In genomic region chr1:21040610-21041326, GRCm38 (mm10) we compare ENCODE assay signal across 15 mouse cellular contexts. TPM values are rescaled to one million over a fixed set of nuclear protein-coding genes. Genes with fewer than 3 reads are reported as not detected.
A peak's percentile ranks its signal among the peaks of the same experiment; 100 is the strongest.
DNase-seq lines count a peak whose midpoint lies in the region; ATAC-seq and TF ChIP-seq lines count a peak whose summit lies in the region.
"Had no signal": no experiment of that assay in that cellular context is flagged by ENCODE, and none has a peak within 500 bp of the region (broad histone marks: within the 10 kb centered on the region; RNA-seq: fewer than 3 reads in every experiment).

No protein-coding gene starts in this region.

- no peaks in the 10 kb centered on the region for H3K36me3 ChIP-seq in limb, embryonic 11.5 days (ENCODE audit: control insufficient read depth, insufficient read depth, low read length)
- no peaks in the 10 kb centered on the region for H3K36me3 ChIP-seq in limb, embryonic 10.5 days
- no peaks in the 10 kb centered on the region for H3K36me3 ChIP-seq in stomach, embryonic 15.5 days
- H3K36me3 ChIP-seq: liver, embryonic 15.5 days; neural tube, embryonic 12.5 days had no signal

- H3K27me3 ChIP-seq in limb, embryonic 11.5 days (ENCODE audit: control insufficient read depth, insufficient read depth, low read length): no peaks in the 10 kb centered on the region
- no peaks in the 10 kb centered on the region for H3K27me3 ChIP-seq in limb, embryonic 10.5 days (ENCODE audit: low read depth, poor library complexity, severe bottlenecking)
- H3K27me3 ChIP-seq in stomach, embryonic 15.5 days (replicated peaks): no peaks in the 10 kb centered on the region
- H3K27me3 ChIP-seq: forebrain, embryonic 12.5 days; liver, embryonic 15.5 days; neural tube, embryonic 12.5 days had no signal

- intact Hi-C loops in gastrocnemius, adult 2 months (cut with DNase I): no loop called here

- TF ChIP-seq POLR2A in embryonic fibroblast, embryonic 13.5 days (IDR thresholded peaks at IDR 0.05; ENCODE audit: low read depth, low read length): no peak

- no peak overlapping the region for H3K4me2 ChIP-seq in limb, embryonic 11.5 days (ENCODE audit: low read depth, severe bottlenecking)
- no peak overlapping the region for H3K4me2 ChIP-seq in stomach, embryonic 15.5 days
- H3K4me2 ChIP-seq: forebrain, embryonic 12.5 days; liver, embryonic 15.5 days; neural tube, embryonic 12.5 days had no signal

- H3K9me3 ChIP-seq in limb, embryonic 11.5 days (ENCODE audit: control insufficient read depth, low read length): no peaks in the 10 kb centered on the region
- H3K9me3 ChIP-seq in limb, embryonic 10.5 days (replicated peaks): no peaks in the 10 kb centered on the region
- no peaks in the 10 kb centered on the region for H3K9me3 ChIP-seq in stomach, embryonic 15.5 days
- H3K9me3 ChIP-seq: forebrain, embryonic 12.5 days; liver, embryonic 15.5 days; midbrain, embryonic 10.5 days; neural tube, embryonic 12.5 days had no signal

- 69% methylated on average over 7 of the region's 7 CpGs for WGBS in limb, embryonic 11.5 days
- WGBS in limb, embryonic 10.5 days: 76% methylated on average over 7 of the region's 7 CpGs
- WGBS in stomach, embryonic 15.5 days: 30% methylated on average over 7 of the region's 7 CpGs

- H3K4me3 ChIP-seq in gastrocnemius, adult 2 months: no peak overlapping the region
- H3K4me3 ChIP-seq in limb, embryonic 11.5 days (ENCODE audit: low read depth, low read length): no peak overlapping the region
- no peak overlapping the region for H3K4me3 ChIP-seq in limb, embryonic 10.5 days
- no peak overlapping the region for H3K4me3 ChIP-seq in embryonic fibroblast, embryonic 13.5 days (ENCODE audit: insufficient read depth, low read length)
- H3K4me3 ChIP-seq in stomach, embryonic 15.5 days (replicated peaks): no peak overlapping the region
- H3K4me3 ChIP-seq: forebrain, embryonic 12.5 days; liver, embryonic 15.5 days; midbrain, embryonic 10.5 days; neural tube, embryonic 12.5 days had no signal

- no peak for TF ChIP-seq CTCF in gastrocnemius, adult 2 months (IDR thresholded peaks at IDR 0.05)
- TF ChIP-seq CTCF in embryonic fibroblast, embryonic 13.5 days (IDR thresholded peaks at IDR 0.05; ENCODE audit: borderline replicate concordance, insufficient read depth, low read length): no peak

- 0 out of 2 replicates have a peak, but pooled peaks cover 4% of the 10 kb centered on the region for H3K4me1 ChIP-seq in limb, embryonic 11.5 days (ENCODE audit: control insufficient read depth, insufficient read depth, low read length)
- peaks cover 27% of the 10 kb centered on the region for H3K4me1 ChIP-seq in limb, embryonic 10.5 days
- peaks cover 30% of the 10 kb centered on the region for H3K4me1 ChIP-seq in embryonic fibroblast, embryonic 13.5 days (ENCODE audit: control insufficient read depth, insufficient read depth, low read length)
- 0 out of 2 replicates have a peak, but pooled peaks cover 3% of the 10 kb centered on the region for H3K4me1 ChIP-seq in stomach, embryonic 15.5 days
- H3K4me1 ChIP-seq: forebrain, embryonic 12.5 days; midbrain, embryonic 10.5 days had no signal

- no peak overlapping the region for H3K9ac ChIP-seq in limb, embryonic 11.5 days (ENCODE audit: low read length)
- no peak overlapping the region for H3K9ac ChIP-seq in stomach, embryonic 15.5 days
- H3K9ac ChIP-seq: forebrain, embryonic 12.5 days; liver, embryonic 15.5 days; neural tube, embryonic 12.5 days had no signal

- ATAC-seq in limb, embryonic 11.5 days (ENCODE audit: insufficient number of reproducible peaks, low FRiP score, low TSS enrichment, low read depth): peak; percentile 69
- ATAC-seq in stomach, embryonic 15.5 days (ENCODE audit: insufficient read depth, low FRiP score, low read depth): peak; percentile 60; the same call in 1 of the 2 replicates

- no peak for DNase-seq in gastrocnemius, adult 2 months
- DNase-seq in gastrocnemius, postnatal 10 days: no peak
- no peak for DNase-seq in limb, embryonic 11.5 days (ENCODE audit: low spot score)
- no peak for DNase-seq in limb, embryonic 10.5 days (ENCODE audit: low spot score)
- no peak for DNase-seq in cerebellum, postnatal 25 days
- no peak for DNase-seq in left cerebral cortex, adult 18-20 months (ENCODE audit: low spot score in 2 of 2)
- DNase-seq: cerebellum, adult 9-10 months; gastrocnemius, postnatal 36 days; right cerebral cortex, adult 18-20 months had no signal

- H3K27ac ChIP-seq in gastrocnemius, adult 2 months: peak overlapping the region; percentile 68
- no peak overlapping the region for H3K27ac ChIP-seq in limb, embryonic 11.5 days (replicated peaks; ENCODE audit: low read depth, low read length)
- no peak overlapping the region for H3K27ac ChIP-seq in limb, embryonic 10.5 days
- peak overlapping the region; percentile 89 for H3K27ac ChIP-seq in embryonic fibroblast, embryonic 13.5 days (ENCODE audit: insufficient read depth, low read length)
- H3K27ac ChIP-seq in stomach, embryonic 15.5 days: no peak overlapping the region
- H3K27ac ChIP-seq: forebrain, embryonic 12.5 days; liver, embryonic 15.5 days; midbrain, embryonic 10.5 days; neural tube, embryonic 12.5 days had no signal

RNA-seq across cellular contexts. Expression of gene Tram2, which starts 38.3 kb away (rescaled TPM):
- 1 to 10 TPM; 2.6 to 3.4 TPM for total RNA-seq in gastrocnemius, adult 2 months (2021)
- total RNA-seq in gastrocnemius, postnatal 10 days (2021): 10 to 100 TPM; 10.6 to 19.5 TPM
- 8.5 and 8.6 TPM in 2 replicates for polyA plus RNA-seq in limb, embryonic 11.5 days (2014; fragmentation: Nextera tagmentation; extraction: Ambion mirVana)
- polyA plus RNA-seq in limb, embryonic 10.5 days (2016; fragmentation: Nextera tagmentation; extraction: Ambion mirVana): 5.1 and 6.1 TPM in 2 replicates
- 47.9 and 57.1 TPM in 2 replicates for polyA plus RNA-seq in embryonic fibroblast, embryonic 13.5 days (2011; ENCODE audit: insufficient read length, low read depth, missing spikeins)
- polyA plus RNA-seq in stomach, embryonic 15.5 days (2015; fragmentation: Nextera tagmentation; extraction: Ambion mirVana): 5.7 and 6.3 TPM in 2 replicates
- total RNA-seq in left cerebral cortex, adult 18-20 months (2021): 1 to 10 TPM; 1.0 to 1.1 TPM

Comparison
In these comparisons a context has a peak if more than half of its experiments do, and no peak if none do; other contexts are left out.
1. H3K27ac ChIP-seq: peak in gastrocnemius, adult 2 months (single experiment) and embryonic fibroblast, embryonic 13.5 days (single experiment); none in limb, embryonic 11.5 days (single experiment), limb, embryonic 10.5 days (single experiment) and stomach, embryonic 15.5 days (single experiment).